Mouse (Mus musculus) bone marrow macrophage, adult 2 months (primary cell): ENCODE measurements around the gene Ptar1.

ENCODE experiments used
- CTCF ChIP-seq: IDR thresholded peaks from 2 replicates; pipeline ENCODE4 v1.5.1; 2012; ENCODE audit warnings: low read depth, mild to moderate bottlenecking, low read length, moderate library complexity
- POLR2A ChIP-seq: IDR thresholded peaks from 2 replicates; pipeline ENCODE4 v1.6.1; 2012; ENCODE audit warnings: mild to moderate bottlenecking, low read depth, low read length, borderline replicate concordance

- TF ChIP-seq POLR2A (no peak), CTCF (no peak)
Measured at GRCm38 (mm10) chr19:23686962-23687295, 300 bp upstream of the Ptar1 start.
